Mouse (Mus musculus) hindbrain, postnatal 0 days (tissue): Measurements from ENCODE around the gene Slc39a11. TPM values are rescaled to one million over a fixed set of nuclear protein-coding genes. Genes with fewer than 3 reads are reported as not detected.

Experiments
- ATAC-seq: fragments of 200-750 bp; cut with Nextera tagmentation; 2 replicates; pipeline ENCODE4 v1.8.0; 2017; ENCODE audit warnings: mild to moderate bottlenecking, moderate TSS enrichment, moderate library complexity
- DNase-seq: peaks from one replicate; pipeline ENCODE4 v3.0.0-alpha.2; 2015; ENCODE audit warnings: low spot score
- H3K27ac ChIP-seq: fragments of 300-500 bp; sonication (generic); 2 replicates; pipeline ENCODE4 v1.5.1; 2014; ENCODE audit warnings: mild to moderate bottlenecking
- H3K27me3 ChIP-seq: fragments of 300-500 bp; sonication (generic); 2 replicates; pipeline ENCODE4 v1.6.1; 2014; ENCODE audit warnings: low read length, mixed read lengths; ENCODE audit not compliant: insufficient read depth
- H3K36me3 ChIP-seq: fragments of 300-500 bp; sonication (generic); 2 replicates; pipeline ENCODE4 v1.6.1; 2014; ENCODE audit warnings: low read length, mixed read lengths; ENCODE audit not compliant: insufficient read depth
- H3K4me1 ChIP-seq: fragments of 300-500 bp; sonication (generic); 2 replicates; pipeline ENCODE4 v1.6.1; 2014; ENCODE audit warnings: antibody characterized with exemption, low read length, mixed read lengths; ENCODE audit not compliant: insufficient read depth
- H3K4me2 ChIP-seq: fragments of 300-500 bp; sonication (generic); 2 replicates; pipeline ENCODE4 v1.6.1; 2014; ENCODE audit warnings: low read depth, mild to moderate bottlenecking, low read length, moderate library complexity, mixed read lengths
- H3K4me3 ChIP-seq: fragments of 300-500 bp; sonication (generic); 2 replicates; pipeline ENCODE4 v1.5.1; 2014; ENCODE audit warnings: low read length
- H3K9ac ChIP-seq: fragments of 300-500 bp; sonication (generic); replicated peaks from 2 replicates; pipeline ENCODE4 v1.6.1; 2014; ENCODE audit warnings: mild to moderate bottlenecking, low read length, moderate library complexity, mixed read lengths
- H3K9me3 ChIP-seq: fragments of 300-500 bp; sonication (generic); 2 replicates; pipeline ENCODE4 v1.6.1; 2016; ENCODE audit warnings: low read length, mixed read lengths
- CTCF ChIP-seq: IDR thresholded peaks from 2 replicates; pipeline ENCODE4 v1.5.1; 2016; ENCODE audit warnings: antibody characterized with exemption, control low read depth, low read depth
- WGBS: fragments of 180-500 bp; shearing (Covaris S2); extraction: QIAGEN DNeasy Blood & Tissue Kit; methylation state at CpG from one replicate; pipeline ENCODE4 v1.1.7; 2014; 5-methylcytosine and 5-hydroxymethylcytosine counted together
- polyA plus RNA-seq: library from polyadenylated mRNA; unstranded; fragments of >200 nt; fragmentation: Nextera tagmentation; extraction: Ambion mirVana; gene quantifications from 2 replicates; pipeline ENCODE4 v1.2.1, GENCODE M21; 2015
- total RNA-seq: library from RNA; depleted of rRNA; stranded (reverse); fragments of >200 nt; gene quantifications from 2 replicates; pipeline ENCODE4 v1.2.3, GENCODE M21; 2014

Gene Slc39a11
- total and polyA plus RNA-seq, 2 experiments from 2014 or later, result 35.6 to 63.3 TPM

DNA sequence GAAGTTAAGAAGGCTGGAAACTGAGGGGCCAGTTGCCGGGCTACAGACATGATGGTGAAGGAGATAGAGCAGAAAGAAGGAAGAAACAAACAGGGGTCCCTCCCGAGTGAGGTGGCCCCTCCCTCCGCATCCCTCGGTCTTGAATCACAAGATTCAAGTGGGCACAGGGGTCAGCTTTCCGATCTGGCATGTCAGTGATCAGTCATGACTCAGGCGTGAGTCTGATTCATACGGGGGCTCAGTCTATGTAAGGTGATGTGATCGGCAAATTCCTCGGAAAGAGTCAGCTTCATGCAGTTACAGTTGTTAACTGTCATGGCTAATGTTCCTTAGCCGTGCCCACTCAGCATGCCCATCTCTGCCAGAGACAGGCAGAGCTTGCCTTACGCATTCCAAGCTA lies 115.5 kb downstream of the Slc39a11 start:
- H3K9me3 ChIP-seq, result no peaks in the 10 kb centered on the region
- H3K4me3 ChIP-seq, result no peak overlapping the region
- 53% methylated on average over 11 of the region's 11 CpGs for whole genome bisulfite sequencing
- H3K27ac ChIP-seq, result peak overlapping the region; percentile 36; the same call in 1 of the 2 replicates
- ATAC-seq (peak; percentile 34), DNase-seq (peak; percentile 34)
- H3K4me2 ChIP-seq, result peak overlapping the region; percentile 23; the same call in 1 of the 2 replicates
- TF ChIP-seq CTCF, result no peak
- no peaks in the 10 kb centered on the region for H3K36me3 ChIP-seq
- 0 out of 2 replicates have a peak, but pooled peaks cover 5% of the 10 kb centered on the region for H3K4me1 ChIP-seq
- peak overlapping the region; percentile 21; the same call in 1 of the 2 replicates for H3K9ac ChIP-seq
- H3K27me3 ChIP-seq, result no peaks in the 10 kb centered on the region

GRCm38 (mm10) chr11:113533931-113534330 lies 115.9 kb downstream of the Slc39a11 start:
- Histone ChIP-seq H3K4me2 (peak overlapping the region; percentile 23; the same call in 1 of the 2 replicates), H3K27me3 (no peaks in the 10 kb centered on the region), H3K9me3 (no peaks in the 10 kb centered on the region), H3K36me3 (no peaks in the 10 kb centered on the region), H3K27ac (peak overlapping the region; percentile 36; the same call in 1 of the 2 replicates), H3K4me1 (0 out of 2 replicates have a peak, but pooled peaks cover 5% of the 10 kb centered on the region), H3K4me3 (no peak overlapping the region), H3K9ac (peak overlapping the region; percentile 21; the same call in 1 of the 2 replicates)
- peak; percentile 52 for ATAC-seq
- 31% methylated on average over 7 of the region's 7 CpGs for WGBS
- DNase-seq, result peak; percentile 64
- no peak for TF ChIP-seq CTCF

GRCm38 (mm10) chr11:113528391-113528790 lies 121.5 kb downstream of the Slc39a11 start:
- no peak overlapping the region for H3K4me2 ChIP-seq
- peak overlapping the region; percentile 9; the same call in 1 of the 2 replicates for H3K27ac ChIP-seq
- no peak overlapping the region for H3K9ac ChIP-seq
- H3K4me1 ChIP-seq, result peaks cover 6% of the 10 kb centered on the region; the same call in 1 of the 2 replicates
- 52% methylated on average over 3 of the region's 3 CpGs for WGBS
- DNase-seq (no peak), ATAC-seq (0 out of 2 replicates have a peak, but pooled peaks have one; percentile 32)
- H3K27me3 ChIP-seq, result no peaks in the 10 kb centered on the region
- TF ChIP-seq CTCF, result no peak
- H3K9me3 ChIP-seq, result no peaks in the 10 kb centered on the region
- H3K36me3 ChIP-seq, result no peaks in the 10 kb centered on the region
- H3K4me3 ChIP-seq, result no peak overlapping the region

DNA sequence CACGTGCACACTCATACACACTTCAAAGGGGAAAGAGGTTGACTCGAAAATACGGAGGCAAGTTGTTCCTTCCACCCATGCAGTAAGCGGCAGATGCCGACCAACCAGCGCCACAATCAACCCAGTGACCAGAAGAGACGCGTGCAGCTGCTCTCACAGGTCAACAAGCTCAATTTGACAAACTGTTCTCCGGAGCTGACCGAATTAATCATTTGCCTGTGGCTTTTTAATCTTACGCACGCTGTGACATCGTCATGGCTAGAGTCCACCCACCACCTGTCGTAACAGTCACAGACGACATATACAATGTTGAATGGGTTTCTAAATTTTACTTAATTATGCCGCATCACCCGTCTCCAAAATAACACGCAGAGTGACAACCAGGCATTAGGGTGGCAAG lies 124.1 kb downstream of the Slc39a11 start:
- peak; percentile 36 for ATAC-seq
- TF ChIP-seq CTCF, result no peak
- H3K4me3 ChIP-seq, result no peak overlapping the region
- WGBS, result 53% methylated on average over 18 of the region's 18 CpGs
- peak; percentile 67 for DNase-seq
- no peaks in the 10 kb centered on the region for H3K27me3 ChIP-seq
- H3K4me2 ChIP-seq, result no peak overlapping the region
- no peaks in the 10 kb centered on the region for H3K36me3 ChIP-seq
- no peaks in the 10 kb centered on the region for H3K9me3 ChIP-seq
- H3K4me1 ChIP-seq, result peaks cover 6% of the 10 kb centered on the region; the same call in 1 of the 2 replicates
- peak overlapping the region; percentile 26; the same call in 1 of the 2 replicates for H3K27ac ChIP-seq
- H3K9ac ChIP-seq, result no peak overlapping the region

DNA sequence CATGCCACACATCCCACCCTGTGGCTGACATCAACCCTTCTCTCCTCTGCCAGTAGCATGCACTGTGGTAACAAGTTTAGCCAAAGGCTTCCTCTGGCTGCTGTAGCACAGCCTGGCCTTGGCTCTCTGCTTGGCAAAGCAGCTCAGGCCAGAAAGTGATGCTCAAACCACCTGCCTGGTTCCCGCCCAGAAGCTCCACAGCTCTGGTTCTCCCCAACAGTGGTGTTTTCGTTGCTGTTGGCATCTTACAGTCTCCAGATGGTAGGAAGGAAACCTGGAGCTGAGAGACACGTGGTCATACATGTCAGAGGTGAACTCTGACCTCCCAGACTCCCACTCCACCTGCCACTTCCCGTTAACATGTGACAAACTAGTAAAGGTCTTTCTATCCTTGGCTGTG lies 127.2 kb downstream of the Slc39a11 start:
- no peak overlapping the region for H3K4me3 ChIP-seq
- ATAC-seq (peak; percentile 48; the same call in 1 of the 2 replicates), DNase-seq (peak; percentile 56)
- TF ChIP-seq CTCF, result peak; percentile 12; the same call in 1 of the 2 replicates
- no peaks in the 10 kb centered on the region for H3K9me3 ChIP-seq
- no peak overlapping the region for H3K9ac ChIP-seq
- no peaks in the 10 kb centered on the region for H3K27me3 ChIP-seq
- no peaks in the 10 kb centered on the region for H3K36me3 ChIP-seq
- WGBS, result 53% methylated on average over 4 of the region's 4 CpGs
- peaks cover 6% of the 10 kb centered on the region for H3K4me1 ChIP-seq
- H3K4me2 ChIP-seq, result no peak overlapping the region
- peak overlapping the region; percentile 73; the same call in 1 of the 2 replicates for H3K27ac ChIP-seq

GRCm38 (mm10) chr11:113521469-113522190 lies 128.2 kb downstream of the Slc39a11 start:
- ATAC-seq (peak; percentile 27; the same call in 1 of the 2 replicates), DNase-seq (peak; percentile 66)
- H3K4me2 ChIP-seq, result no peak overlapping the region
- no peaks in the 10 kb centered on the region for H3K36me3 ChIP-seq
- no peak overlapping the region for H3K9ac ChIP-seq
- H3K4me1 ChIP-seq, result peaks cover 6% of the 10 kb centered on the region
- no peak for TF ChIP-seq CTCF
- H3K9me3 ChIP-seq, result no peaks in the 10 kb centered on the region
- WGBS, result 49% methylated on average over 20 of the region's 20 CpGs
- no peaks in the 10 kb centered on the region for H3K27me3 ChIP-seq
- peak overlapping the region; percentile 73 for H3K27ac ChIP-seq
- no peak overlapping the region for H3K4me3 ChIP-seq
